Mouse (Mus musculus): ENCODE results near the gene Atp5j2. TPM values are rescaled to one million over a fixed set of nuclear protein-coding genes. Genes with fewer than 3 reads are reported as not detected.

Gene Atp5j2
- polyA plus RNA-seq, 1 experiment from 2014 or later, result 603 TPM

DNA sequence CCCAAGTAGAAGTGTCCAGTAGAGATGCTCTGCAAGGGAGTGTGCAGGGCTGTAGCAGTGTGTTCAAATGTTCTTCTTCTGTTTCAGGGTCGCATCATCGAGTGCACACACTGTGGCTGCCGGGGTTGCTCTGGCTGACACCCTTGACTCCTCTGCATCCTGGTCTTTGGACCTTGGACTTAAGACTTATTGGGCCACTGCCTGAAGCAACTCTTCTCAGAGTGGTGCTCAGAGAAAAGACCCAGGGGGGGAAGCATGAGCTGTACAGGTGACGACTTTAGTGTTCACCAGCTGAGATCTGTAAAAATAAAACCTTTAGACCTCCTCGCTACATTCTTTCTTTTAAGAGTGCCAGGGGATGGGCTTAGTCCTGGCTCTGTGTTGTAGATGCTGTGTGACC is 44.1 kb downstream of the Atp5j2 start:
- 92% methylated on average over 5 of the region's 5 CpGs for WGBS
- H3K9ac ChIP-seq (replicated peaks), result no peak overlapping the region
- no peak for ATAC-seq (replicated peaks)
- no peak overlapping the region for H3K4me2 ChIP-seq (replicated peaks)
- H3K27ac ChIP-seq (replicated peaks), result no peak overlapping the region
- peaks cover 97% of the 10 kb centered on the region for H3K36me3 ChIP-seq
- H3K4me3 ChIP-seq, result no peak overlapping the region
- no peaks in the 10 kb centered on the region for H3K27me3 ChIP-seq
- no peaks in the 10 kb centered on the region for H3K4me1 ChIP-seq
- no peaks in the 10 kb centered on the region for H3K9me3 ChIP-seq

DNA sequence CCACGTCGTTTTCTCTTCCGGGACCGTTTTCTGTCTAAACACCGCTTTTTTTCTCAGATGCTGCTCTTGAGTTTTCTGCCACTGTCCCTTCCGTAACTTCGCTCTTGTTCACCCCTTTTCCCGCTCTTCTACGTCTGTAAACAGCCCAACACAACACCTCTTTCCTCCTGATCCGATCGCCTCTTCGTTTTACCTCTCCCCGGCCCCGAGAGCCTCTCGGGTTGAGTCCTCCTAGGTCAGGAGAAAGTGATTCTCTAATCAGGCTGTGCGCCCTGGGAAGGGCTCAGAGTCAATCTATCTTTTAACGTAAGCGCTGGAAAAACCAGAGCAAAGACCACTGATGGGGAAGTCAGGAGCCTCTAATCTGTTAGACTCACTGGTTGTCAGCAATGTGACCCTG is 51.3 kb downstream of the Atp5j2 start:
- Histone ChIP-seq H3K27ac (replicated peaks) (peak overlapping the region; percentile 94), H3K27me3 (no peaks in the 10 kb centered on the region), H3K4me3 (peak overlapping the region; percentile 81), H3K36me3 (peaks cover 48% of the 10 kb centered on the region), H3K4me2 (replicated peaks) (peak overlapping the region; percentile 75), H3K9ac (replicated peaks) (peak overlapping the region; percentile 76), H3K4me1 (peaks cover 28% of the 10 kb centered on the region), H3K9me3 (no peaks in the 10 kb centered on the region)
- ATAC-seq (replicated peaks), result no peak
- WGBS, result under 1% methylated on average over 18 of the region's 18 CpGs

DNA sequence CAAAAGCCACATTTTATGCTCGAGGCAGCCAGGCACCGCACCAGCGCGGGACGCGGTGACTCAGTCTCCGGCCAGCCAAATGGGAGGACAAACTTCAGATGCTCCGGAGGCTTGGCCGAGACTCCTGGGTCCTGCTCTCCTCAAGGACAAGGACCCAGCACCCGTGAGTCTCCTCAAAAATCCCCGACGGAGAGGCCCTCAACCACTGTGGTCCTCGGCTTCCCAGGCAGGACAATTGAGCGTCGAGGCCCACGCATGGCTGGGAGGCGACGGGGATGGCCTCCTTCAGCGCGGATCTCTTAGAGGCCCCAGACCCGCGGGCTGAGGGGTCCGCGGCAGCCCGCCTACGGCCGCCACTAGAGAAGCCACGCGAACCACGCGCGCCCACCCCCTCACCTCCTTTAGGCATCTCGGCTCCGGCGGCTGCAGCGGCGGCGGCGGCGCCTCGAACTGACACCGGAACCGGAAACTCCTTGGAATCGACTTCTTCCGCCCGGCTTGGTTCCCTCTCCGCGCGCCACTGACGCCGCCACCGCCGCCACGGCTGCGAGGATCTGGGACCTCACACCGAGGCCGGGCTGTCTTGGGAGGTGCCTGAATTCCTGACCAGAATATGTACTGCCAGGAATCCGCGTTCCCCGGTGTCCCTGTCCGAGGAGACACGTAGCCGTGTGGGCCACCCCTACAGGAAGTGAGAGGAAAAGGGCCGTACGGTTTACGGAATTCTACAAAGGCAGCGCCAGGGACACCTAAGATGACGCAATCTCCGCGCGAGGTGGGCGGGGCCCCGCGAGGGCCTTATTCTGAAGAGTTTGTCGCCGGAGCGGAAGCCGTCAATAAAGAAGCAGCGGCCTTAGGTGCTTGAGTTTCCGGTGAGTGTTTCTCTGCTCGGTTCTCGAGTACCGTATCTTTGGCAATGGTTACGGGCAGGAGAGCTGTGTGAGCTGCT is 52.0 kb downstream of the Atp5j2 start, which contains the start of the genes Pdap1 and Bud31:
Pdap1 (minus strand) TSS at position 668 of the 949 bp plus-strand sequence.
Bud31 (plus strand) TSS at position 792 of the 949 bp plus-strand sequence.
- peak within 1 kb of the TSS; percentile 81 for H3K4me3 ChIP-seq
- peak; percentile 96 for ATAC-seq (replicated peaks)
- H3K4me2 ChIP-seq (replicated peaks), result peak within 1 kb of the TSS; percentile 75
- peak within 1 kb of the TSS; percentile 76 for H3K9ac ChIP-seq (replicated peaks)
- under 1% methylated on average over 83 of the region's 84 CpGs for WGBS
- H3K27me3 ChIP-seq, result no peaks in the 10 kb centered on the region
- peak within 1 kb of the TSS; percentile 94 for H3K27ac ChIP-seq (replicated peaks)
- H3K4me1 ChIP-seq, result peaks cover 28% of the 10 kb centered on the region
- H3K36me3 ChIP-seq, result peaks cover 46% of the 10 kb centered on the region
- no peaks in the 10 kb centered on the region for H3K9me3 ChIP-seq

DNA sequence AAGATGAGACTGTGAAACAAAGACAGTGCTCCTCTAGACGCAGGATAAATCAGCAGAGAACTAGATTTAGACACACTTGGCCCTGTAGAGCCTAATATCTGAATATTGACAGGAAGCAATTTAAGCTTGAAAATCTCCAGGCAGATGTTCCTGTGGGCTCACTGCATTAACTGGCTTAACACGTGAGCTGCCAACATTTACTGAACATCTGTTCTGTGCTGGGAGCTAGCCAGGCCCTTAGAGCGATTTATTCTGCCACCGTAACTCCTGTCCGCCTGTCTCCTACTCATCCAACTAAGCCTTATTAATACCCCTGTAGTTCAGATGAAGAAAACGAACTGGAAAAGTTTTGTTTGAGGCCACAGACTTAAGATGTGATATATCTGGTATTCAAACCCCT is 53.0 kb downstream of the Atp5j2 start:
- no peak for ATAC-seq (replicated peaks)
- Histone ChIP-seq H3K27ac (replicated peaks) (no peak overlapping the region), H3K9ac (replicated peaks) (peak overlapping the region; percentile 76), H3K4me3 (peak overlapping the region; percentile 81), H3K4me1 (peaks cover 28% of the 10 kb centered on the region), H3K36me3 (peaks cover 47% of the 10 kb centered on the region), H3K4me2 (replicated peaks) (peak overlapping the region; percentile 75), H3K27me3 (no peaks in the 10 kb centered on the region), H3K9me3 (no peaks in the 10 kb centered on the region)
- WGBS, result 10% methylated on average over 6 of the region's 6 CpGs

Other genes starting within 250 kb of the Atp5j2 start
- gene Smurf1, start 226.2 kb downstream of the Atp5j2 start, polyA plus RNA-seq (2015; fragmentation: Nextera tagmentation; extraction: Ambion mirVana), result 28.4 and 29.7 TPM in 2 replicates
- not detected in 2 replicates for gene Gm4871, start 159.3 kb downstream of the Atp5j2 start, polyA plus RNA-seq (2015; fragmentation: Nextera tagmentation; extraction: Ambion mirVana)
- gene 1700018F24Rik, start 149.1 kb downstream of the Atp5j2 start, polyA plus RNA-seq (2015; fragmentation: Nextera tagmentation; extraction: Ambion mirVana), result not detected in 2 replicates
- gene Arpc1a, start 108.2 kb downstream of the Atp5j2 start, polyA plus RNA-seq (2015; fragmentation: Nextera tagmentation; extraction: Ambion mirVana), result 246 and 258 TPM in 2 replicates
- not detected in 2 replicates for gene Kpna7, start 108.0 kb downstream of the Atp5j2 start, polyA plus RNA-seq (2015; fragmentation: Nextera tagmentation; extraction: Ambion mirVana)
- 57.0 and 60.4 TPM in 2 replicates for gene Arpc1b, start 77.8 kb downstream of the Atp5j2 start, polyA plus RNA-seq (2015; fragmentation: Nextera tagmentation; extraction: Ambion mirVana)
- 110 and 114 TPM in 2 replicates for gene Pdap1, start 51.8 kb downstream of the Atp5j2 start, polyA plus RNA-seq (2015; fragmentation: Nextera tagmentation; extraction: Ambion mirVana)
- gene Bud31, start 51.7 kb downstream of the Atp5j2 start, polyA plus RNA-seq (2015; fragmentation: Nextera tagmentation; extraction: Ambion mirVana), result 203 and 216 TPM in 2 replicates
- gene Ptcd1, start 25.0 kb downstream of the Atp5j2 start, polyA plus RNA-seq (2015; fragmentation: Nextera tagmentation; extraction: Ambion mirVana), result 23.3 and 25.1 TPM in 2 replicates
- gene Cpsf4, start 24.8 kb downstream of the Atp5j2 start, polyA plus RNA-seq (2015; fragmentation: Nextera tagmentation; extraction: Ambion mirVana), result 54.6 and 56.6 TPM in 2 replicates
- gene Zkscan14, start 9.8 kb upstream of the Atp5j2 start, polyA plus RNA-seq (2015; fragmentation: Nextera tagmentation; extraction: Ambion mirVana), result 15.5 and 17.0 TPM in 2 replicates
- gene Zkscan5, start 12.5 kb upstream of the Atp5j2 start, polyA plus RNA-seq (2015; fragmentation: Nextera tagmentation; extraction: Ambion mirVana), result 17.4 and 19.7 TPM in 2 replicates
- 36.8 and 38.8 TPM in 2 replicates for gene Zfp655, start 39.7 kb upstream of the Atp5j2 start, polyA plus RNA-seq (2015; fragmentation: Nextera tagmentation; extraction: Ambion mirVana)
- 0.76 and 1.0 TPM in 2 replicates for gene Zscan25, start 88.4 kb upstream of the Atp5j2 start, polyA plus RNA-seq (2015; fragmentation: Nextera tagmentation; extraction: Ambion mirVana)
- gene Cyp3a57, start 153.2 kb upstream of the Atp5j2 start, polyA plus RNA-seq (2015; fragmentation: Nextera tagmentation; extraction: Ambion mirVana), result not detected in 2 replicates

Measured in forebrain, embryonic 15.5 days (tissue).